Mouse (Mus musculus) testis, postnatal 10 days (tissue): ENCODE results near the gene Wfdc11.

Source experiments
- DNase-seq: peaks from one replicate; pipeline ENCODE4 v3.0.0; 2021; ENCODE audit warnings: low spot score

Wfdc11 gene

DNA sequence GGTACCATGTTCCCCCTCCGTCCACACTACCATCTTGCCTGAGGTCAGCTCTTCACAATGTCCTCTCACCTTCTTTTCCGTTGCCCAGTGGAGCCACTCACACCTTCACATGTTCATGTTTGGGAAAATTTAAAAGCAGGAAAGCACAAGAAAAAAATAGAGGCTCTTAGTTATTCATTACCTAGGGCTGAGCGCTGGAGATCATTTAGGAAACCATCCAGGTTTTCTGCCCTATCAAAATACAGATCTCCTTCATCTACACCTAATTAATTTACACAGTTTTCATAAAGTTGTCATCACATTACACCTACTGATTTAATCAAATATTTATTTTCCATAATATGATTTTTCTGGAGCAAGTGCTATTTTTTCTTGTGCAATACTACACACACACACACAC is 35.2 kb downstream of the Wfdc11 start, which contains the start of gene Wfdc16:
Gene Wfdc16 (minus strand): TSS at position 101 of the 400 bp plus-strand sequence.
- DNase-seq: no peak

GRCm38 (mm10) chr2:164635266-164635665 is 38.6 kb downstream of the Wfdc11 start:
- DNase-seq: no peak

GRCm38 (mm10) chr2:164621775-164622174 is 52.1 kb downstream of the Wfdc11 start:
- DNase-seq: no peak

GRCm38 (mm10) chr2:164619050-164619449 is 54.8 kb downstream of the Wfdc11 start:
- no peak for DNase-seq

- DNase-seq: no peak
These were observed 58.5 kb downstream of the Wfdc11 start for GRCm38 (mm10) chr2:164615386-164615785.

GRCm38 (mm10) chr2:164613471-164613870 is 60.4 kb downstream of the Wfdc11 start, which contains the start of the genes Wfdc6b and Wfdc8:
Gene Wfdc6b, plus strand, starts transcription at chr2:164613522.
Gene Wfdc8, minus strand, starts transcription at chr2:164613626.
- DNase-seq: peak; percentile 94
